Mouse (Mus musculus): ENCODE results near the gene Apba3.

Apba3 gene

DNA sequence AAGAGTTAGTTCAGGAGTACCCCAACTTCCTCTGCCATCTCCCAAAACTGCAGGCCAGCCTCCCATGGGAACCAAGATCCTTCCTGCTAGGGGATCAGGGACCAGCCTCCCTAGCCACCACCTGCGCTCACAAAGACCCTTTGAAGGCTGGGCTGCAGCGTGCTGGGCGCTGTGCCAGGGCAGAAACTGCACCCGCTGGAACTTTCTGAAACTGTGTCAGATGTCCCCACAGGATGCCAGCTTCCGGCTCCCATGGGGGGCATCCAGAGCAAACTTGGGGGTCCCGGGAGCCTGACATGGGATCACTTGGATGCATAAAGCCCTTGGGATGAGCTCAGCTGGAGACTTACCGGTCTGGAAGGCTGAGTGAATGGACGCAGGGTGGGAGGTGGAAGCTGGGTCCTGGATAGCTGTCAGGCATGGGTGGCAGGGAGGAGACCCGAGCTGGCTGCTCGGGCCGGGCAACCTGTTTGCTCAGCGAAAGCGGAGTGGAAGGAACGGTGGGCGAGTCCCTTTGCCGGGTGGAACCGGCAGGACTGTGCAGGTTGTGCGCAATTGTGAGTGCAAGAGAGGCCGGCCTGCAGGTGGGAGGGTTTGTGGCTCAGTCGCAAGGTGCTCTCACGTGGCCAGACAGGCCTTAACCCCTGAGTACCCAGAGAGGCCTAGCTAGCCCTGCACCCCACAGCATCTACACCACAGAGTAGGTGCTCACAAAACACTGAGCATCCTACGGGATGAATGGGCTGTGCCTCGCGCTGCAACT lies 24.1 kb downstream of the Apba3 start:
- no peak for DNase-seq

DNA sequence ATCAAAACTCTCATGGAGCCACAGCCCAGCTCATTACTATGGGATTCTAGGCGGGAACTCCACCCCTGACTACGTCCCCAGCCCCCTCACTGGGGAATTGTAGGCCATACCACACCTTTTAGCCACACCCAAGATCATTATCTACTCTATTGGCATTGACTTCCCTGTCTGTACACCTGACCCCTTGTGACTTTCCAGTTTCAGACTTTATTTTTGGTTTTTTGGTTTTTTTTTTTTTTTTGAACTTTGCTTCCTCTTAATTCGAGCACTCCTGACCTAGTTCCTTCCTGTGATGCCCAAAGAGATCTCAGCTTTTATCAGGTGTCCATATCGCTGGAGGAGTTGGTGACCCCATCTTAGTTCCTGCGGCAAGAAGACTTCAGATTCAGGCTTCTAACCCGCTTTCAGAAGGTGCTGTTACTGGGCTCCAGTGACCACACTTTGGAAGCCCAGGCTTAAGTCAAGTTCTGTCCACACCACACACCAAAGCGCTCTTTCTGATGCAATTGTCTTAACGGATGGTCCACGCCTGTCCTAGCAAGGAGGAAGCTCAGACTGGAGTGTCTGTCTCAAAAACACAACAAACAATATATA lies 24.8 kb downstream of the Apba3 start, which contains the start of gene Tjp3:
Tjp3 (minus strand) TSS at position 71 of the 594 bp plus-strand sequence.
- DNase-seq, result no peak

DNA sequence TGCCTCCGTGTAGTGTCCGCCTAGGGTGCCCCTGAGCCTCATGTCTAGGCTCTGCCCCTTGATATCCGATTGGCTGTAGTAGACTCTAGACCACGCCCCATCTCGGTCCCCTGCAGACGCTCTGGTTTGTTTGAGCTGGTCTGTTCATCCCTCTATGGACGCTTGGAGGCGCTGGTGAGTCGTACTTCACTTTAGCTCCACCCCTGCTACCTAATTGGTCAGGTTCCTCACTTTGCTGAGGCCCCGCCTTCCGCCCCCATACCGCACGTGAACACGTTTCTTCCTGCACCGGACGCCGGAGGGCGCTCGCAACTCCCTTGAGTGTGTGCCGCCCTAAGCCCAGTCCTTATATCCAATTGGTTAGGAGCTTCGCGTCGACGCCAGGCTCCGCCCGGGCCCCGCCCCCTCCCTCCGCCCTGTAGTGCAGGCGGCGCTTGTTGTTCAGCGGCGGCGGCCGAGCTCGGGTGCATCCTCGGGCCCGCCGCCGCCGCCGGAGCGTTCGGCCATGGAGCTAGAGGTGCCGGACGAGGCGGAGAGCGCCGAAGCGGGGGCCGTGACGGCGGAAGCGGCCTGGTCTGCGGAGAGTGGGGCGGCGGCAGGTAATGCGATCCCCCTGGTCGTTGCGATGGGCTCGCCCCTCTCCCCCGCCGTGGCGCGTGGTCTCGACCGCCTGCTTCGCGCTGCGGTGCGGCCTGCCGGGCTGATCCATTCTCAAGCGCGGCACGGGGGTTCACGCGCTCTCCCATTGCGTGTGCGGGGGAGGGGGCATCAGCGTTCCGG lies 26.0 kb downstream of the Apba3 start, which contains the start of gene Pip5k1c:
Pip5k1c (plus strand) TSS at position 410 of the 780 bp plus-strand sequence.
- DNase-seq, result peak; percentile 100

DNA sequence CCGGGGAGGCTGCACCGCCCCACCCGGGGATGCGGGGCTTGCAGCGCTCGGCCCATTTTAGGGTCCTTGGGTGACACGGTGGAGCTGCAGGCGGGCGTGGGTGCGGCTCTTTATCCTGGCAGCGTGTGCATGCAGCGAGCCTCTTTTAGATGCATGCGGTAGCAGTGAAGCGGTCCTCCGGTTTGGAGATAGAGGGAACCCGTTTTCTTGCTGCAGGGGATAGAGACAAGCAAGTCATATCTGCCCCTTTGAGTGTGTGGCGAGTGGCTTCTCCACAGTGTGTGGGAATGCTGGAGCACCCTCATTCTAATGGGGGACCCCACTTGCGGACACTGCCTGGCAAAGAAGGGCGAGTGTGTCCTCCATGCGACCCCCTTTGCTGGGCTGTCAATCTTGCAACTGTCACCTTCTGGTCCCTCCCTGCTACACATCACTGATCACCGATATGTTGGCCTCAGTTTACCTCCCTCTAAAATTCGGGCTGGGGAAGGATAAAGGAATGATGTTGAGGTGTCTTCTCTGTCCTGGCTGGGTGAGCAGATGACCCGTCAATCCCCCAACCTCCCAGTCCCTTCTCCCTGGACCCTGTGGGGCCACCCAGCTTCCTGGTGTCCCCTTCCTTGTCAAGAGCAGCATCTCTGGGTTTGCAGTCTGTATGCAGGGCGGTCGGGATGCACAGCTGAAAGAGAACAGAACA lies 26.7 kb downstream of the Apba3 start:
- peak; percentile 95 for DNase-seq

DNA sequence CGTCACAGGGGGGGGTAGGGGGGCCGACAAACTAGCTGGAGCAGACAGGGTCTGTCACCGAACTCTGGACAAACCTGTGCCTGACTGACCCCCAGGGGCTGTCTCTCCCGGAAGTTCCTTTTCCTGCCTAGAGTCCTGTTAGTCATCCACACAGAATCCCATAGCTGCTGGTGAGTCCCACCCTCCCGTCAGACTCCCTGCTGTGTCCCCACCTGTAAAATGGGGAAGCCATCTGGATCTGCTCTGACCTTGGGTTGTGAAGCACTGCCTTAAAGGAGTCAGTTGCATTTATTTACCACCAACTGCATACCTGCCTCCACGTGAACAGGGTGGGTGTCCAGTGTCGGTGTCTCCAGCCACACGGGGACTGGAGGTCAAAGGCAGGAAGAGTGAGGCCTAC lies 27.7 kb downstream of the Apba3 start:
- peak; percentile 93 for DNase-seq

DNA sequence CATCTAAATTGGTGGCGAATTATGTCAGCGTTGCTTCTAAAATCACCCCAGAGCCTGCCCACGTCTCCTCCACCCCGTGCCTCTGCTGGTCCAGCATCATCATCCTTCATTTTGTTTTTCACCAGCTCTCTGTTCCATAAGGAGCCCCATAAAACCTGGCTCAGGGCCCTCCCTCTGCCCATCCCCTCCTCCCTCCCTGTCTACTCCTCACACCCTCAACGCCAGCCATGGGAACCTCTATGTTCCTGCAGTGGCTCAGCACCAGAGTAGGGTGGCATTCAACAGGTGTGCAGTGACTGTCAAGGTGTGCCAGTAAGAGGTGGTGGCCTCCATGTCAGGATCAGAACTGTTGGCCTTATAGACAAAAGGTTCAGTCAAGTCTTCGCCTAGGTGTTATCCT lies 28.4 kb downstream of the Apba3 start:
- no peak for DNase-seq

DNA sequence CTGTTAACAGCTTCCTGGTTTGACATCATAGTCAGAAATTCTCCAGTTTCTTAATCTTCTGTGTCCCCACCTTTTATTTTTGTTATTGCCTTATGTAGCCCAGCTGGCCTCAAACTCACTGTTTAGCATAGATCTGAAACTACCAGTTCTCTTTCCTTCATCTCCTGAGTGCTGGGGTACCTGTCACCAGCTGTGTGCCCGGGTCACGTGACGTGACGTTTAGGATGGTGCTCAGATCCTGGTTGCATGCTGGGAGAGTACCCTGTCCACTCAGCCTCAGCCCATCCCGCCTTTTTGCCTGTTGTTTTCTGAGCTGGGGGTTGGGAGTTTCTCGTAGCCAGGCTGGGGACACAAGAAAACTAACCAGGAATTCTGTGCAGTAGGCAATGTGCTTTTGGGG lies 30.5 kb downstream of the Apba3 start:
- DNase-seq, result peak; percentile 94

DNA sequence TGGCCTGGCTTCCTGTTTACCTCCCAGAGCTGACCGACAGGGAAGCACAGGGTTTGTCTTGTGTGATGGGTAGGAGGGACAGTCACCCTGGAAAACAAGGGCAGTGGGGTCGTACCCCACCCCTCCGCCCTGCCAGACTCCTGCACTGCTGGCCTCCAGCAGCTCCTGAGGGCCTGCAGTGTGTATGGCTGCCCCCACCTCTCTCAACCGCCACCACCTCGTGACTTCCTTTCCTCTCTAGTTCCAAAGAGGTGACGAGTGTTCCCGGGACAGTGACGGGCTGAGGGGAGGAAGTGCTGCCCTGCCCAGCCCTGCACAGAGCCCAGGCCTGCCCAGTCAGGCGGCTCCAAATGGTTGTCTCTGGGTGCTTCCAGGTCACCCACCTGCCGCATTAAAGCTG lies 31.1 kb downstream of the Apba3 start:
- DNase-seq, result peak; percentile 99

DNA sequence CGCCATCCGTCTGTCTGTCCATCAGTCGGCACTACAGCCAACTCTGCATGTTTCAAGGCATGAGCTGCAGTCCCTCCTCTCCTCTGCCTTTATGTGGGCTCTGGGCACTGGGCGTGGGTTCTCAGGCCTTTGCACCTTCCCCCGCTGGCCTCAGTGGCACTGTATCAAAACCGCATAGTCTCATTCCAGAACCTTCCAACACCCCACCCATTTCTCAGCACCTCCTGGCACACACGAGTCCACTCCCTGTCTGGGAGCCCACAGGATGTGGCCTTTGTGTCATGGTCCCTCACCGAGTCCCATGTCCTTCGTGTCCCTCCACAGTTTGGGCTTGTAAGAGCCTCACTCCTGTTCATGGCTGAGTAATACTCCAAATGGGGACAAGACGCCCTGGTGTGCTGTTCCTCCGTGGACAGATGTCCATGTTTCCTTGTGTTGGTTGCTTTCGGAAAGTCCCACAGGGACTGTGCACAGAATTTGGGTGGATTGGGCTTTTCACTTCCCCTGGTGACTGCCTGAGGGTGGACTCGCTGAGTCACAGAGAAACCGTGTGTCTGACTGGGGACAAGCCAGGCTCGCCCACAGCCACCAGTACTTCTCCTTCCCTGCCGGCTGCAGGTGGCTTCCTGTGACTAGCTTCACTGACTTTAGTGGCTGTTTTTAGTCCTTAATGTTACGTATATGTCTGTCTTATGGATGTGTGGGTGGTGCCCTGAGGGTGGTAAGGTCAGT lies 31.8 kb downstream of the Apba3 start:
- peak; percentile 97 for DNase-seq

DNA sequence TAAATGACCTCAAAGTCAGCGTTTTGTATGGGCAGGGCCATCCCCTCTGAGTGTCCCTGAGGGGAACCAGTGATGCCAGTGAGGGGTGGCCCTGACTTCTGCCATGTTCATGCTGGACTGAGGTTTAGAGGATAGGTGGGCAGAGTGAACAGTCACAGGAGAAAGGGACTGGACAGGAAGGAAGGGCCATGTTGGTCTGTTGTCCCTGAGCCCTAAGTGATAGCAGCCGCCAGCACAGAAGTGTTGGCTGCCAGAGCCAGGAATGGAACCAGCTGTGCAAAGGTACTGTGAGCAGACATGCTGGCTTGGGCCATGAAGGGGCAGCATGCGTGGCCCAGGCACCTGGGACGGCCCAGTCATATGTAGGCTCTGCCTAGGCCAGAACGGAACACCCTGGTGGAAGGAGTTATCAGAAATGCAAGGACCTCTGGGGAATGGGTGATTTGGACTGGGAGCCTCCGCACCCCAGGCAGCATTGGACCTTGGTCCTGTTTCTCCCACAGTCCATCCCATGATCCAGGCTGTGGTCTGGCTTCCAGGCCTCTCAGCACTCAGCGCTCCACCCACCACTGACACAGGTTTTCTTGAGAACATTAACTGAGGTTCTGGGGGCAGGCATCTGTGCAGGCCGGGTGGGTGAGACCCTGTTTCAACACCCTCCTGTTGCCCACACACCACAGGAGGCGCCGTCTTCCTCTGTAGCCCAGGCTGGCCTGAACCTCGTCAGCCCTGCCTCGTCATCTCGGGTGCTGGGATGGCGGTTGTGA lies 33.0 kb downstream of the Apba3 start:
- DNase-seq, result peak; percentile 90

DNA sequence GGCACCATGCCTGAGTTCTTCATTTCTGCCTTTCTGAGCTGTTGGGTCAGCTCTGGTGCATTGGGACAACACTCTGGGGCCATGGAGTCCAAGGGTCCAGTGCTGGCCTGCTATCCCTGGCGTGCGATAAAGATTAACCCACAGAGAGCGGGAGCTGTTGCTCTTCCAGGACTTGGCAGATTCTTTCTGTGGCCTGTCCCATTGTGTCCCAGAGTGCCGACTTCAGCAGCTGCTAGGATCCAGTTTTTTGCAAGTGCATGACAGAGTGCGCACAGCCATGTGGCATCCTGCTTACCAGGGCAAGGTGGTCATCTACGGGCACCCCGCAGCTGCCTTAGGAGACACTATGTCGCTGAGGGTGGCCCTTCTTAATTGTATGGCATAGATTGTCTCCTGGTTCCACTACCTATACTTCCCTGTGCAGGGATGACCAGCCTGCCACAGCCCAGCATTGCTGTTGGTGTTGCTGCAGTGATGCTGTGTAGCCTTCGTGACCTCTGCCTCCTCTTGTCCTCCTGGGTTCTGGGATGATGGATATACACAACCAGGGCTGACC lies 33.7 kb downstream of the Apba3 start:
- DNase-seq, result peak; percentile 91

DNA sequence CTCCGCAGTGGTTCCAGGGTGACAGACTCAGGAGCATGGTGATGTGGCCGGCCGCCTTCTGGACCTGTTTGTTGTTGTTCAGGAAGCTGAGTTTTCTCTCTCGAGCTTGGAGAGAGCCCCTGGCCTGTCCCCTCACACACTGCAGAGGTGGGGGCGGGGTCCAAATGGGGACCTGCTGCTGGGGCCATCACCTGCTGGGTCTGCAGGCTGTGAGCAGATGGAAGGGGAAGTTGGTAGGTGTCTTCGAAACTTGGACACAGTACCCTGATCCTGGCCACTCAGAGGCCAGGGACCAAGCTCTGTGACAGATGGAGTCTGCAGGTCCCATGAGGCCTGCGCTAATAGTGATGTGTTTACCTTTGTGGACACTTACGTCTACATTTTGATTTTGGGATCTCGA lies 34.6 kb downstream of the Apba3 start:
- DNase-seq, result peak; percentile 90

DNA sequence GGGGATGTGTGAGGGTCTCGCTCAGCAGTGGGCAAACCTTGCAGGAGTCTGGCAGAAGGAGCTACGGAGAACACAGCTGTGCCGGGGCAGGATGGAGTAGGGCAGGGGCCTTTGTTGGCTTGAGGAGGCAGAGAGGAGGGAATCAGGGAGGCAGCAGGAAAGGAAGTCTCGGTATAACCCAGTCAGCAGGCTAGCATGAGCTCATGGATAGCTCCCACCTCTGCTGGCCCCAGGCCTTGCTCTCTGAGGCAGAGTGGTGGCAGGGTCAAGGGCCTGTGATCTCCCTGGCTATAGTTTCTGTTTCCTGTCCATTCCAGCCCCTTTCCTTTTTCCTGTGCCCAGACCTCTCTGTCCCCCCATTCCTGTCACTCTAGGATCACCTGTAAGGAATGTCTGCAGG lies 35.5 kb downstream of the Apba3 start:
- peak; percentile 95 for DNase-seq

DNA sequence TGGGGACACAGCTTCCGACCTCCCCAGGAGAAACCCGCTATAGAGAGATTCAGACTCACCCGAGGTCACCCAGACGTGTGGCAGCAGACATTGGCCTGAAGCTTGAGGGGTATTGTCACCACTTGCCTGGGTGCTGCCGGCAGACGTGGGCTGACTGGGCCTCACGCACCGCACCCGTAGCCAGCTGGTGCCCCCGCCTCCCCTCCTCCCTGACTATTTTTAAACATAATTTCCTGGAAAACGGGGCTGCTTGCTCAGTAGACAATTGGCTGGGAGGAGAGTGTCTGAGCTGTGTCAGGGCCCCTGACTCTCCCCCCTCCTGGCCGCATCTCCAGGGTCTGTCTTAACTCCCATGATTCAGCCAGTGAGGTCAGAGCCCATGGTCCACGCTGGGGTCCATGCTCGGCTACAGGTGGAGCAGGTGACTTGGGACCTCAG lies 36.0 kb downstream of the Apba3 start:
- DNase-seq, result peak; percentile 96

DNA sequence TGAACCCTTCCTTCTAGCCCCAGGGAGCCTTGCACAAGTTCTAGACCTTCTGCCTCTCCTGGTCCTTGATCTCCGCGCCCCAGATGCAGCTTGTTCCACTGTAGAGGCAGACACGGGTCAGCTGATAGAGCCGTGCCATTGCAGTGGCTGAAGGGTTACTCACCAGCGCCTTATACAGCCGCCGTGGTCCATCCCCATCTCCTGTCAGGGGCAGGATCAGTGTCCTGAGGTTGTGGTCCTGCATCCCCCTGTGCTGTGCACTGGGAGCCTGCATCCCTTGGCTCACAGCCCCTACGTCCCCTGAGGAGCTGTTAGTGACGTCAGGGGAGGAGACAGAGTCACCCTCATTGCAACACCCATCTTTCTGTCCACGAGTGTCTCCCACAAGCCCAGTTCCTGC lies 36.5 kb downstream of the Apba3 start:
- DNase-seq, result peak; percentile 96

DNA sequence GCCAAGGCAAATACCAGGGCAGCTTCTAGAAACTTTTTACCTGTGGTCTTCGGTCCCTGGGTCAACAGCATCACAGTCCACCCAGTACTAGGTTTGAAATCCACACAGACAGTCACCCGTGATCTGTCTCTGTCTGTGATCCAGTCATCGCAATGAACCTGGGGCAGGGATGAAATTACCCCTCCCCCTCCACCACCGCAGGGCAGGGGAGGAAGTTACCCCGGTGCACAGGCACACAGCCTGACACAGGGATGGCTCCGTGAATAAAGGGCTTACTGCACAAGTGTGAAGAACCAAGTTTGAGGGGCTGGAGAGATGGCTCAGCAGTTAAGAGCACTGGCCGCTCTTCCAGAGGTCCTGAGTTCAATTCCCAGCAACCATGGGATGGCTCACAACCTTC lies 37.0 kb downstream of the Apba3 start:
- no peak for DNase-seq

DNA sequence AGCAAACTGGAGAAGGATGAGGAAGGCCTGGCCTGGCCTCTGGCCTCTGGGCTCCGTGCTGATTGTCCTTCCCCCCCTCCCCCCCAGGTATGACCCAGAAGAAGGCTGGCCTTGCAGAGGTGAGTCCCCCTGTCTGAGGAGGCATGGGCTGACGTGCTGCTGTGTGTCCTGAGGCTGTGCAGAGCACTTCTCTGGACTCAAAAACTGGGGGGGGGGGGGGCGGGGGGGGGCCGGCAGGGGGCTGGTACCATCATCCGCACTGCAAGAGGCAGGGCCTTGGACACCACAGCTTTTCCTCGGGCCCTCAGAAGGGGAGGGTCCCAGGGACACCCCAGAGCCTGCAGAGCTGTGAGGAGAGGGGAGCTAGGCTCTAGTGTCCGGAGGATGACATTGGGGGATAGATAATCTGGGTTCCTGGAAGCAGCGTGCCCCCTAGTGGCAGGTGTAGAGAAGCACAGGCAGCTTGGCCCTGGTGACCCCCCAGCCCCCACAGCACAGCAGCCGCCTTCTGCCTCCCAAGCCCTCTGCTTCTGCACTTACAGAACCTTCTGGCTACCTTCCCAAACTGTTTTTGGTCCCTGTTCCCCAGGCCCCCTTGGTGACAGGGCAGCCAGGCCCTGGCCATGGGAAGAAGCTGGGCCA lies 38.0 kb downstream of the Apba3 start:
- peak; percentile 96 for DNase-seq

DNA sequence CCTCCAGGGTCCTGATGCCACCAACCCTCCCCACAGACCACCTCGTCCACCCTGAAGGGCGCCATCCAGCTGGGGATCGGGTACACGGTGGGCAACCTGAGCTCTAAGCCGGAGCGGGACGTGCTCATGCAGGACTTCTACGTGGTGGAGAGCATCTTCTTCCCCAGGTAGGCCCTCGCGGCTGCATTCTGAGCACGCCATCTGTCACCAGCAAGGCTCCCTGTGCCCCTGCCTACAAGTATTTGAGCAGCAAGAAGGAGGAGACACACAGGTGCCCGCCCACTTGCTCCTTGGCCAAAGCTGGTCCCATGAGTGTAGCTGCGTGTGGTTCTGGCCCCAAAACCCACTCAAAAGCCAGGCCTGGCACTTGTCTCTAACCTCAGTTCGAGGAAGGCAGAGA lies 38.9 kb downstream of the Apba3 start:
- no peak for DNase-seq

DNA sequence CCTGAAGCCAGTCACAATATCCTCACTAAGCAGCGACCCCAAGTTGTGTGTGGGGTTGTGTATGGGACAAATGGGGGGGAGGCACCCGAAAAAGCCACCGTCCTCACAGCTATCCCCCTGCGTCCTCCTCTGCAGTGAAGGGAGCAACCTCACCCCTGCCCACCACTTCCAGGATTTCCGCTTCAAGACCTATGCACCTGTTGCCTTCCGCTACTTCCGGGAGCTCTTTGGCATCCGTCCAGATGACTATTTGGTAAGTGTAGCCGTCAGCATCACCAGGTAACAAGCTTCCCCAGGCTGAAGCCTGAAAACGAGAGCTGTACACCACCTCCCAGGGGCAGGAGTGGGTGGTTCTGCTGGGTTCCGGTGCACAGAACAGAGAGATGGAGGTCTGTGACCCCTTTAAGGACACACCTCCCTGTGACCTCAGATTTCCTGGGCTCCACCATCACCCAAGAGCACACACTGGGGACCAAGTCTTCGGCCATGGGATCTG lies 39.5 kb downstream of the Apba3 start:
- peak; percentile 91 for DNase-seq

Measured in heart, adult 11 months (tissue).